Mouse (Mus musculus): ENCODE results near the gene Trabd. TPM values are rescaled to one million over a fixed set of nuclear protein-coding genes. Genes with fewer than 3 reads are reported as not detected.

The Trabd gene
- polyA plus RNA-seq, 1 experiment from 2014 or later: 41.7 TPM

- Histone ChIP-seq H3K9ac (no peak overlapping the region), H3K27me3 (no peaks in the 10 kb centered on the region), H3K4me2 (no peak overlapping the region), H3K4me3 (no peak overlapping the region), H3K9me3 (no peaks in the 10 kb centered on the region), H3K27ac (replicated peaks) (no peak overlapping the region), H3K4me1 (replicated peaks) (peaks cover 17% of the 10 kb centered on the region), H3K36me3 (no peaks in the 10 kb centered on the region)
- ATAC-seq (ENCODE audit: low FRiP score, low read depth): no peak
- 97% methylated on average over 3 of the region's 3 CpGs for WGBS
Measured at GRCm38 (mm10) chr15:89131316-89131715, 56.4 kb downstream of the Trabd start.

Other genes with a start within 250 kb of the Trabd start
- gene Pim3, start 212.9 kb upstream of the Trabd start, polyA plus RNA-seq (2015; fragmentation: Nextera tagmentation; extraction: Ambion mirVana): 69.2 and 69.3 TPM in 2 replicates
- 0.08 and 0.14 TPM in 2 replicates for gene Ttll8, start 120.7 kb upstream of the Trabd start, polyA plus RNA-seq (2015; fragmentation: Nextera tagmentation; extraction: Ambion mirVana)
- gene Mlc1, start 96.1 kb upstream of the Trabd start, polyA plus RNA-seq (2015; fragmentation: Nextera tagmentation; extraction: Ambion mirVana): 26.5 and 31.0 TPM in 2 replicates
- not detected in 2 replicates for gene Mov10l1, start 92.2 kb upstream of the Trabd start, polyA plus RNA-seq (2015; fragmentation: Nextera tagmentation; extraction: Ambion mirVana)
- gene Panx2, start 15.4 kb upstream of the Trabd start, polyA plus RNA-seq (2015; fragmentation: Nextera tagmentation; extraction: Ambion mirVana): 7.9 and 9.2 TPM in 2 replicates
- 20.1 and 21.3 TPM in 2 replicates for gene Selenoo, start 14.0 kb downstream of the Trabd start, polyA plus RNA-seq (2015; fragmentation: Nextera tagmentation; extraction: Ambion mirVana)
- 16.6 and 16.9 TPM in 2 replicates for gene Tubgcp6, start 48.0 kb downstream of the Trabd start, polyA plus RNA-seq (2015; fragmentation: Nextera tagmentation; extraction: Ambion mirVana)
- gene Hdac10, start 53.6 kb downstream of the Trabd start, polyA plus RNA-seq (2015; fragmentation: Nextera tagmentation; extraction: Ambion mirVana): 25.3 and 27.6 TPM in 2 replicates
- gene Mapk12, start 65.6 kb downstream of the Trabd start, polyA plus RNA-seq (2015; fragmentation: Nextera tagmentation; extraction: Ambion mirVana): 4.2 and 4.6 TPM in 2 replicates
- 27.3 and 28.3 TPM in 2 replicates for gene Mapk11, start 74.5 kb downstream of the Trabd start, polyA plus RNA-seq (2015; fragmentation: Nextera tagmentation; extraction: Ambion mirVana)
- gene Plxnb2, start 105.7 kb downstream of the Trabd start, polyA plus RNA-seq (2015; fragmentation: Nextera tagmentation; extraction: Ambion mirVana): 90.7 and 105 TPM in 2 replicates
- 80.4 and 93.7 TPM in 2 replicates for gene Dennd6b, start 121.4 kb downstream of the Trabd start, polyA plus RNA-seq (2015; fragmentation: Nextera tagmentation; extraction: Ambion mirVana)
- 71.3 and 73.4 TPM in 2 replicates for gene Ppp6r2, start 136.4 kb downstream of the Trabd start, polyA plus RNA-seq (2015; fragmentation: Nextera tagmentation; extraction: Ambion mirVana)
- gene Sbf1, start 240.2 kb downstream of the Trabd start, polyA plus RNA-seq (2015; fragmentation: Nextera tagmentation; extraction: Ambion mirVana): 96.8 and 102 TPM in 2 replicates
- gene Adm2, start 247.6 kb downstream of the Trabd start, polyA plus RNA-seq (2015; fragmentation: Nextera tagmentation; extraction: Ambion mirVana): not detected in 2 replicates

Measured in hindbrain, embryonic 15.5 days (tissue).